Mouse (Mus musculus) limb, embryonic 13.5 days (tissue): ENCODE results near the gene Wdr53. TPM values are rescaled to one million over a fixed set of nuclear protein-coding genes. Genes with fewer than 3 reads are reported as not detected.
"Not testable (repeated sequence)": the region's sequence is repeated elsewhere in the genome, so short reads cannot be mapped to it uniquely, and the experiment has no call there.

Experiments used
- ATAC-seq: fragments of 200-750 bp; cut with Nextera tagmentation; 2 replicates; pipeline ENCODE4 v1.8.0; 2017; ENCODE audit warnings: low read depth, moderate number of reproducible peaks, moderate TSS enrichment; ENCODE audit not compliant: low FRiP score
- H3K27ac ChIP-seq: fragments of 300-500 bp; sonication (generic); 2 replicates; pipeline ENCODE4 v1.5.1; 2015; ENCODE audit warnings: inconsistent platforms, mild to moderate bottlenecking, moderate library complexity
- H3K27me3 ChIP-seq: fragments of 300-500 bp; sonication (generic); 2 replicates; pipeline ENCODE4 v1.6.1; 2015; ENCODE audit warnings: mild to moderate bottlenecking, inconsistent platforms
- H3K36me3 ChIP-seq: fragments of 300-500 bp; sonication (generic); 2 replicates; pipeline ENCODE4 v1.6.1; 2015; ENCODE audit warnings: inconsistent platforms, mild to moderate bottlenecking, moderate library complexity
- H3K4me1 ChIP-seq: fragments of 300-500 bp; sonication (generic); 2 replicates; pipeline ENCODE4 v1.6.1; 2015; ENCODE audit warnings: inconsistent platforms
- H3K4me2 ChIP-seq: fragments of 300-500 bp; sonication (generic); replicated peaks from 2 replicates; pipeline ENCODE4 v1.6.1; 2015; ENCODE audit warnings: inconsistent platforms, mild to moderate bottlenecking, moderate library complexity
- H3K4me3 ChIP-seq: fragments of 300-500 bp; sonication (generic); 2 replicates; pipeline ENCODE4 v1.5.1; 2015; ENCODE audit warnings: moderate library complexity, mild to moderate bottlenecking, inconsistent platforms
- H3K9ac ChIP-seq: fragments of 300-500 bp; sonication (generic); 2 replicates; pipeline ENCODE4 v1.6.1; 2015; ENCODE audit warnings: mild to moderate bottlenecking, inconsistent platforms
- H3K9me3 ChIP-seq: fragments of 300-500 bp; sonication (generic); 2 replicates; pipeline ENCODE4 v1.6.1; 2016; ENCODE audit warnings: inconsistent platforms
- WGBS: fragments of 180-500 bp; shearing (Covaris S2); methylation state at CpG from one replicate; pipeline ENCODE4 v1.1.7; 2015; 5-methylcytosine and 5-hydroxymethylcytosine counted together
- polyA plus RNA-seq: library from polyadenylated mRNA; unstranded; fragments of >200 nt; fragmentation: Nextera tagmentation; extraction: Ambion mirVana; gene quantifications from 2 replicates; pipeline ENCODE4 v1.2.1, GENCODE M21; 2015

The Wdr53 gene
- polyA plus RNA-seq, 1 experiment from 2014 or later, result 18.6 TPM

DNA sequence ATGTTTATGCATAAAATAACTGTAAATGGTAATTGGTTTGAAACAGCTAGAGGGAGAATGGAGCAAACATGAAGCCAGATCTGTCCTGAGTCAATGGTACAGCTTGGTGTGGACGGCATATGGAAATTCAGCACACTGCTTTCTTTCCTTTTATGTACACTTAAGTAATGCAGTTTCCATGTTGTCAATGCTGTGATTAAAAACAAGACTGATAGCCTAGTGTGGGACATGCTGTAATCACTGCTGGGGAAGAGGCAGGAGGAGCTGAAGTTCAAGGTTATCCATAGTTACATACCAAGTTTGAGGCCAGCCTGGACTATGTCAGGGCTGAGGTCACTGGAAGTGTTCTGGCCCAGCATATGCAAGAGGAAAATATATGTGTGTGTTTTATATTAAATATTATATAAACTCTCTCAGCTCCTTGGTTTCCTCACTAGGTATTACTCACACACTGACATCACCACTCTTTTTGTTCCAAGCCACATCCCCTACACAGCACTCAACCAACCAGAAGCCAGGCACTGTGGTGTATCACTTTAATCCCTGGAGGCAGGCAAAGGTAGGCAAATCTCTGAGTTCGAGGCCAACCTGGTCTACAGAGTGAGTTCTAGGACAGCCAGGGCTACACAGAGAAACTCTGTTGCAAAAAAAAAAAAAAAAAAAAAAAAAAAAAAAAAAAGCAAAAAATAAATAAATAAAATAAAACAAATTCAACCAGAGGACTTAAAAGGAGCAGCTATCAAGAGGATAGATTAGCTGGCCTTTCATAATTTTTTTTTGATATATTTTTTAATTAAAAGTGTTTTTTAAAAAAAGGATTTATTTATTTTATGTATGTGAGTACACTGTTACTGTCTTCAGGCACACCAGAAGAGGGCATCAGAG is 7.4 kb upstream of the Wdr53 start:
- Histone ChIP-seq H3K4me3 (no peak overlapping the region), H3K4me2 (no peak overlapping the region), H3K4me1 (peaks cover 6% of the 10 kb centered on the region), H3K27me3 (no peaks in the 10 kb centered on the region), H3K27ac (no peak overlapping the region), H3K36me3 (peaks cover 35% of the 10 kb centered on the region), H3K9ac (no peak overlapping the region), H3K9me3 (no peaks in the 10 kb centered on the region)
- no peak for ATAC-seq
- 90% methylated on average over 2 of the region's 2 CpGs for whole genome bisulfite sequencing

DNA sequence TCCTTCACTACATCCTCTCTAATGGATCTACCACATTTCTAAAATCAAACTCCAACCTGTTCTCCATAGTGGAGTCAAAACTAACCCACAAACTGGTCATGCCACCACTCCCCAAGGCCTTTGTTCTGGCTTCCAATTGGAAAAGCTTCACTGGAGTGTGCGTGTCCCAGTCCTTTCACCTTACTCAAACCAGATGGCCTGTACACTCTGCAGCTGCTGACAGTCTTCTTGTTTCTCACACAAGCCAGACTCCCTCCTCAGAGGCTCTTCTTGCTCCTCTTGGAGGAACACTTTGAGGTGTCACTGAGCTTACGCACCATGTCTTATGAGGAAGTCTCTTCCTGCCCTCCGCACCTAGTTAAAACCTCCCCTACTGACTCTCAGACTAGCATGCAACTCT is 3.1 kb upstream of the Wdr53 start:
- no peak overlapping the region for H3K4me2 ChIP-seq
- no peak overlapping the region for H3K27ac ChIP-seq
- no peaks in the 10 kb centered on the region for H3K9me3 ChIP-seq
- H3K4me3 ChIP-seq, result no peak overlapping the region
- H3K9ac ChIP-seq, result no peak overlapping the region
- H3K36me3 ChIP-seq, result peaks cover 10% of the 10 kb centered on the region
- H3K4me1 ChIP-seq, result peaks cover 28% of the 10 kb centered on the region
- WGBS, result 80% methylated on average over 3 of the region's 3 CpGs
- H3K27me3 ChIP-seq, result no peaks in the 10 kb centered on the region
- no peak for ATAC-seq

DNA sequence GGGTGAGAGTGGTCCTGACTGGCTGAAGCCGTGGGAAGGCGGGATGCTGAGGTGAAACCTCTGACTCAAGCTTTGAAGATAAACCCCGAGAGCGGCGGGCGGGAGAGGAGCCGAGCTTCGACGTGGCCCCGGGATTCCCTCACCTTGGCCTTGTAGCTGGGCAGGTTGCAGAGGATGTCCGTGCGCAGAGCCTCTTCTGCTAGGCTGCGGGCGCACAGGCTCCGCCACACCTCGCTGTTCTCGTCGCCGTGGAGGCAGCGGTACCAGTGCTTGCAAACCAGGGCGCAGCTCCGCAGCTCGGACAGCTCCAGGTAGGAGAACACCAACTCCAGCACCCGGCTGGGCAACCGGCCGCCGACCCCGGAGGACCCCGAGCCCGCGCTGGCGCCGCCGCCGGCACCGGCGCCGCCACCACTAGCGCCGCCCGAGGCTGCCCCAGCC is 656 bp upstream of the Wdr53 start:
- Histone ChIP-seq H3K4me3 (peak overlapping the region; percentile 92), H3K4me1 (peaks cover 28% of the 10 kb centered on the region), H3K9ac (peak overlapping the region; percentile 95), H3K27me3 (no peaks in the 10 kb centered on the region), H3K9me3 (no peaks in the 10 kb centered on the region), H3K27ac (peak overlapping the region; percentile 94), H3K36me3 (peaks cover 4% of the 10 kb centered on the region; the same call in 1 of the 2 replicates), H3K4me2 (peak overlapping the region; percentile 74)
- under 1% methylated on average over 39 of the region's 41 CpGs for WGBS
- ATAC-seq, result peak; percentile 66

DNA sequence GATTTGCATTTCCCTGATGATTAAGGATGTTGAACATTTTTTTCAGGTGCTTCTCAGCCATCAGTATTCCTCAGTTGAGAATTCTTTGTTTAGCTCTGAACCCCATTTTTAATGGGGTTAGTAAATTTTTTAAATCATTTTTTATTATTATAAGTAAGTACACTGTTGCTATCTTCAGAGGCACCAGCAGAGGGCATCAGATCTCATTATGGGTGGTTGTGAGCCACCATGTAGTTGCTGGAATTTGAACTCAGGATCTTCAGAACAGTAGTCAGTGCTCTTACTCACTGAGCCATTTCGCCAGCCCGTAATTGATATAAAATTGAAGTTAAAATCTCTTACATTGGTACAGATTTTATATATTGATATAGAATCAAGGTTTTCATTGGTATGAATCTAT is 17.2 kb downstream of the Wdr53 start:
- H3K4me3 ChIP-seq, ATAC-seq, H3K36me3 ChIP-seq, H3K27me3 ChIP-seq, H3K9ac ChIP-seq, H3K9me3 ChIP-seq, H3K4me1 ChIP-seq, H3K27ac ChIP-seq, H3K4me2 ChIP-seq: not testable (repeated sequence)
- WGBS, result 83% methylated on average over 2 of the region's 2 CpGs

DNA sequence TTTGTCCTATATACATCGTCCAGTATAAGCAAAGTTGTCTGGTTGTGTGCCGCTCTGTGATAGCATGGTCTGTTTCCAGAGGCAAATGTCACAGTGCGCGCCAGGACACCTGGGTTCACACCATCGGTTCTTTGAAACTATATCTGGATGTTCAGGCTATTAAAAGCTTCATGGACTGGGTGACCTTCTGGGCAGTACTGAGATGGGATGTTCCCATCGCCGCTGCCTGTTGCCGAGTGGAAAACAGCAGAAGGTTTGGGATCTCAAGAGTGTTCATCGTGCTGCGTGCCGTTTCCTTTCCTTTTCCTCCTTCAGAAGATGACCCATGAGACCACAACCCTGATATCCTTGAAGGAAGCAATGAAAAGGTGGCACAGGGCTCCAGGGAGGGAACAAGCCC is 24.3 kb downstream of the Wdr53 start, which contains the start of gene Smco1:
Gene Smco1 (plus strand): TSS at position 178 of the 400 bp plus-strand sequence.
- Histone ChIP-seq H3K4me3 (no peak within 1 kb of the TSS), H3K27me3 (no peaks in the 10 kb centered on the region), H3K9me3 (no peaks in the 10 kb centered on the region), H3K27ac (no peak within 1 kb of the TSS), H3K9ac (no peak within 1 kb of the TSS), H3K4me1 (no peaks in the 10 kb centered on the region), H3K36me3 (no peaks in the 10 kb centered on the region), H3K4me2 (no peak within 1 kb of the TSS)
- ATAC-seq, result no peak
- 86% methylated on average over 11 of the region's 11 CpGs for WGBS

DNA sequence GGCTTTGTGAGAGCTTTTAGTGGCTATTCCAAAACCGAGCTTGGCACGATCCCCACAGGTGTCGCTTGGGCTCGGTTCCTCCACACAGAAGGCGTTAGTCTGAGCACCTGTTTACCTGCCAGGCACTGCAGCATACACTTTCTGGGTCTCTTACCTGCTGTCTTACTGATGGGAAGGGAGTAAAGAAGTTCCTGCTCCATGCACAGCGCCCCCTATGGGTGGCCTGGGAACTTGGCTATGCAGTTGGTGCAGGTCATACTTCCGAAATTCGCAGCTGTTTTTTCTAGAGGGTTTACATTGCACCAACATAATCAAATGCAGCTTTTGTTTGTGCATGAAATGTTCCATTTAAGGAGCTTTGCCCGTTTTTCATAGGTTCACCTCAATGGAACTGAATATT is 26.3 kb downstream of the Wdr53 start:
- H3K4me2 ChIP-seq, result no peak overlapping the region
- H3K9ac ChIP-seq, result no peak overlapping the region
- no peaks in the 10 kb centered on the region for H3K36me3 ChIP-seq
- H3K27ac ChIP-seq, result no peak overlapping the region
- no peak for ATAC-seq
- no peaks in the 10 kb centered on the region for H3K9me3 ChIP-seq
- no peaks in the 10 kb centered on the region for H3K27me3 ChIP-seq
- peaks cover 6% of the 10 kb centered on the region for H3K4me1 ChIP-seq
- H3K4me3 ChIP-seq, result no peak overlapping the region
- WGBS, result 51% methylated on average over 9 of the region's 9 CpGs

DNA sequence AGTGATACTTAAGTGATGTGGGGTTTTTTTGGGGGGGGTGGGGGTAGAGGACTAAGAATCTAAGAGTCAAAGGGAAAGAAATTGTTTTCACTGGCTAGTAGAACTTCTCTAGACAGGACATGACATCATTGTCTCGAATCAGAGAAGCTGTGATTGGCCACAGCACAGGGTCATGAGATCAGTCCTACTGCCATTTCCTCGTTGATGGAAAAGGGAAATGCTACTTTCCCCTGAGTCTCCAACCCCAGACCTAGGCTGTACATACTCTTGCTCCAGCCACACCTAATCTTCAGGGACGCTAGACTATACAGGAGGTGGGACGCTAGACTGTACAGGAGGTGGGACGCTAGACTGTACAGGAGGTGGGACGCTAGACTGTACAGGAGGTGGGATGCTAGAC is 28.0 kb downstream of the Wdr53 start:
- no peak for ATAC-seq
- no peak overlapping the region for H3K27ac ChIP-seq
- WGBS, result 92% methylated on average over 6 of the region's 6 CpGs
- no peak overlapping the region for H3K9ac ChIP-seq
- no peaks in the 10 kb centered on the region for H3K27me3 ChIP-seq
- H3K4me3 ChIP-seq, result no peak overlapping the region
- H3K4me1 ChIP-seq, result peaks cover 22% of the 10 kb centered on the region
- H3K4me2 ChIP-seq, result no peak overlapping the region
- H3K36me3 ChIP-seq, result peaks cover 4% of the 10 kb centered on the region; the same call in 1 of the 2 replicates
- H3K9me3 ChIP-seq, result peaks cover 4% of the 10 kb centered on the region; the same call in 1 of the 2 replicates

DNA sequence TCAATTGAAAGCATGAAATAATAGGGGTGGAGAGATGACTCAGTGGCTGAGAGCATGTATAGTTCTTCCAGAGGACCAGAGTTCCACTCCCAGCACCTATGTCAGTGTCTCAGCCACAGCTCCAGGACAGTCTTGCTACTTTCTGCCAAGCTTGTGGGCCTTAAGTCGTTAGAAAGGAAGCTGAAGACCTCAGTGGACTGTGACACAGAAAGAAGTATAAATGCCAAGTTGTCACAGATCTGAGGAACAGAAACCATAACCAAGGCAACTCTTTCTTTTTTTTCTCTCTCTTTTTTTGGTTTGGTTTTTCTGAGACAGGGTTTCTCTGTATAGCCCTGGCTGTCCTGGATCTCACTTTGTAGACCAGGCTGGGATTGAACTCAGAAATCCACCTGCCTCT is 28.8 kb downstream of the Wdr53 start:
- Histone ChIP-seq H3K4me2 (no peak overlapping the region), H3K4me3 (no peak overlapping the region), H3K9ac (no peak overlapping the region), H3K4me1 (peaks cover 29% of the 10 kb centered on the region), H3K36me3 (peaks cover 8% of the 10 kb centered on the region; the same call in 1 of the 2 replicates), H3K27ac (no peak overlapping the region), H3K9me3 (peaks cover 8% of the 10 kb centered on the region; the same call in 1 of the 2 replicates), H3K27me3 (no peaks in the 10 kb centered on the region)
- 71% methylated on average over 1 of the region's 1 CpGs for WGBS
- no peak for ATAC-seq

DNA sequence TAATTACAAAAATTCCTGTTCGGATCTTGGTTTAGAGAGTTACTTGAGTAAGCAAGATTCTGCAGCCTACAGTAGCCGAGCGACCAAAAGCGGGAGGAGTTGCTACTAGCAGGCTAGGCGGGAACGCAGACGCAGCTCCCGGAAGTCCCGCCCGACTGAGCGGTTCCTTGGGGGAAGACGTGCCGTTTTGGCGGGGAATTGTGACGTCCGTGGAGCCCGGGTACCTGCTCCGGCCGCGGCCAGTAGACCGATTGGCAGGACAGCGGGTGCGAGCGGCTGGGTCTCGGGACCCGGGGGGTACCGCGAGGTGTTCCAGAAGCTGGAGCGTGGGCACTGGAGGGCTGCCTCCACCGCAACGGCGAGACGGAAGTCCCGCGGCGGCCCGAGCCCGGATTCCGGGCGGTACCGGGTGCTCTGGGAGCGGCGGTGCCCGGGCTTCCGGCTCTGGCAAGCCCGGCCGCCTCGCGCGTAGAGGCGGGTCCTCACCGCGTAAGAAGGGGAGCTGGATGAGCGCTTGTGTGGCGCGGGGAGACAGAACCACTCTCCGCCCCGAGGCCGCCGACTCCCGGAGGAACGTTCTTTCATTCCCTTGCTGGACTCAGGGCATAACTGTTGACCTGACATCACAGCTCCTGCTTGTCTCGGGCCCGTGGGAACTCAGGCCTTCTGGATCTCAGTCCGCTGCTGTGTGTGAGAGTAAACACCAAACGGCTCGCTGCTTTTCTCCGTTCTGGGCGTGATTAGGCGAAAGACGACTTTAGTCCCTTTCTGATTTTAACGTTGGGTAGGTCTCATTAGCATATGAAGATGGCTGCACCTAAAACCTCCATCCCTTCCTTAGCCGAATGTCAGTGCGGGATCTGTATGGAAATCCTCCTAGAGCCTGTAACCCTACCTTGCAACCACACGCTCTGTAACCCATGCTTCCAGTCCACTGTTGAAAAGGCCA is 30.6 kb downstream of the Wdr53 start, which contains the start of gene Rnf168:
Gene Rnf168 (plus strand): TSS at position 152 of the 949 bp plus-strand sequence.
- WGBS, result under 1% methylated on average over 75 of the region's 75 CpGs
- Histone ChIP-seq H3K27me3 (no peaks in the 10 kb centered on the region), H3K4me1 (peaks cover 36% of the 10 kb centered on the region), H3K9me3 (peaks cover 8% of the 10 kb centered on the region; the same call in 1 of the 2 replicates), H3K4me2 (peak within 1 kb of the TSS; percentile 75), H3K36me3 (peaks cover 14% of the 10 kb centered on the region), H3K27ac (peak within 1 kb of the TSS; percentile 95), H3K4me3 (peak within 1 kb of the TSS; percentile 80), H3K9ac (peak within 1 kb of the TSS; percentile 92)
- ATAC-seq, result peak; percentile 93

DNA sequence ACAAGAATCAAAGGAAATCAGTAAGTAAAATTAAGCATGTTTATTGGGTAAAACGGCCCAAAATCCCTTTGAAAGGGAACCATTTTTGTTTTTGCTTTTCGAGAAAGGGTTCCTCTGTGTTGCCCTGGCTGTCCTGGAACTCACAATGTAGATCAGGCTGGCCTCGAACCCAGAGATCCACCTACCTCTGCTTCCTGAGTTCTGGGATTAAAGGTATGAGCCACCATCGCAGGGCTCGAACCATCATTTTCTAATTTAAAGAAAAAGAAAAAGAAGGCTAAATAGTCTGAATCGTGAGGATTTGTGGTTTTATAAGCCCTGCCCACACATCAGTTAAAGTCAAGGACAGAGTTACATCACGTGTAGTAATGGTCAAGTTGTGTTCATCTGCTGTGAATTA is 31.4 kb downstream of the Wdr53 start:
- H3K27ac ChIP-seq, result 0 out of 2 replicates have a peak overlapping the region, but pooled peaks have one; percentile 95
- peaks cover 36% of the 10 kb centered on the region for H3K4me1 ChIP-seq
- peak overlapping the region; percentile 92 for H3K9ac ChIP-seq
- H3K27me3 ChIP-seq, result no peaks in the 10 kb centered on the region
- 51% methylated on average over 7 of the region's 7 CpGs for WGBS
- H3K4me2 ChIP-seq, result peak overlapping the region; percentile 75
- peaks cover 22% of the 10 kb centered on the region for H3K36me3 ChIP-seq
- H3K4me3 ChIP-seq, result peak overlapping the region; percentile 80
- peaks cover 8% of the 10 kb centered on the region; the same call in 1 of the 2 replicates for H3K9me3 ChIP-seq
- no peak for ATAC-seq

DNA sequence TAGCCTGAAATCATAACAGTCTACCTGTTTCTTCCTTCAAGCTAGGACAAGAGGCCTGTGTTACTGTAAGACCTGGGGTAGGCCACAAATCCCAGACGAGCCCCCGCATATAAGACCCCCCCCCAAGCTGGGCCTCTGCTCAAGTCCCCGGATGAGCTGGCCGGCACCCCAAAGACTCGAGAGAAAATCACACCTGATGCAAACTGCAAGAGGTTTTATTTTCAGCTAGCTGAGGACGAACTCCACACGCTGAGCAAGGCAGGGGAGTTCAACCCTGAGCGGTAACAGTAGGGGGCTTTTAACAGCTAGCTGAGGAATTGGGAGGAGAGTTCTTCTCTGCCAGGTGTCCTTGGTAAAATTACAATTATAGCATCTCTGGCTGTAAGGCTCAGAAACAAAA is 33.2 kb downstream of the Wdr53 start:
- Histone ChIP-seq H3K27me3 (no peaks in the 10 kb centered on the region), H3K36me3 (peaks cover 40% of the 10 kb centered on the region), H3K4me3 (peak overlapping the region; percentile 15), H3K9me3 (peaks cover 8% of the 10 kb centered on the region; the same call in 1 of the 2 replicates), H3K4me2 (peak overlapping the region; percentile 47), H3K9ac (no peak overlapping the region), H3K27ac (no peak overlapping the region), H3K4me1 (peaks cover 36% of the 10 kb centered on the region)
- 81% methylated on average over 8 of the region's 8 CpGs for WGBS
- ATAC-seq, result no peak
